Mouse (Mus musculus): Measurements from ENCODE around the gene Slc2a4. TPM values are rescaled to one million over a fixed set of nuclear protein-coding genes. Genes with fewer than 3 reads are reported as not detected.

Gene Slc2a4
- polyA plus RNA-seq, 1 experiment from 2014 or later = 11.0 TPM

DNA sequence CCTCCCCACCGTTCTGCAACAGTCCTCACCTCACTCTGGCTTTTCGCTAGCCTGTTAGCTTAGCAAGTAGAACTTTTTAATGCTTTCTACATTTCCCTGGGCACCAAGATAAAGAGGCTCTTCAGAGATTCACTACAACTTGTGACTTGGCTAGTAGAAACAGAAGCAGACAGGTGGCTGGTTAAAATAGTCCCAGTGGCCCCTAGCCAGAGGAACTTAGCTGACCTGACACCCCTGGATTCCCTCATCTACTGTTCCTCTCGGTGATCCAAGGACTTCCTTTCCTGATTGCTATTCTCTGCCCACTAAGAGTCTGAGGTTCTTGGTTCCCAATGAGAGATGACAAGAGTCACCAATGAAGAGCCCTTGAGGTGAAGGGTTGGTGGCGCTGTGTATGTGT, 35.4 kb upstream of the Slc2a4 start:
- DNase-seq (ENCODE audit: low spot score) = no peak
- Histone ChIP-seq H3K27me3 (ENCODE audit: insufficient read depth, poor library complexity, severe bottlenecking) (no peaks in the 10 kb centered on the region), H3K4me1 (replicated peaks) (peaks cover 34% of the 10 kb centered on the region), H3K9me3 (no peaks in the 10 kb centered on the region), H3K27ac (no peak overlapping the region), H3K36me3 (peaks cover 60% of the 10 kb centered on the region), H3K4me3 (peak overlapping the region; percentile 99; the same call in 1 of the 2 replicates)
- WGBS = 93% methylated on average over 4 of the region's 4 CpGs

DNA sequence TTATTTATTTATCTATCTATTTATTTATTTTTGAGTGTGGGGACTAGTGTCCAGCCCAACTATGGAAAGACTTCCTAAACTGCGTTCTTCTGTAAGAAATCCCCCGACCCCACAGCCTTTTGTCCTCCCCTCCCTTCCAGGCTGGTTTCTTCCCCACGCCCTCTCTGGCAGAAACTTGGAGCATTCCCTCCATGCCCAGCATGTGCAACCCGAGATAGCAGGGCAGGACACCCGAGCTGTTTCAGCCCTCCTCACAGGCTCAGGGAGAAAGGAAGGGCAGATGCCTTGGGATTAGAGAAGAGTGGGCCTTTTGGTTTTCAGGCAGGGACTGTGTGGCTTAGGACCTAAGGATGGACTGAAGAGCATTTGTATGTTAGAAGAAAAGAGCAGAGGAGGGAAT, 34.9 kb upstream of the Slc2a4 start:
- no peaks in the 10 kb centered on the region for H3K9me3 ChIP-seq
- WGBS = 49% methylated on average over 5 of the region's 5 CpGs
- peaks cover 60% of the 10 kb centered on the region for H3K36me3 ChIP-seq
- no peak for DNase-seq (ENCODE audit: low spot score)
- H3K27ac ChIP-seq = no peak overlapping the region
- H3K4me3 ChIP-seq = peak overlapping the region; percentile 99
- H3K27me3 ChIP-seq (ENCODE audit: insufficient read depth, poor library complexity, severe bottlenecking) = no peaks in the 10 kb centered on the region
- H3K4me1 ChIP-seq (replicated peaks) = peaks cover 34% of the 10 kb centered on the region

GRCm38 (mm10) chr11:69982225-69982624, 34.2 kb upstream of the Slc2a4 start, which contains the start of gene Elp5:
TSS of gene Elp5 (minus strand) at chr11:69982517.
- peak within 1 kb of the TSS; percentile 99 for H3K27ac ChIP-seq
- peaks cover 34% of the 10 kb centered on the region for H3K4me1 ChIP-seq (replicated peaks)
- no peak for DNase-seq (ENCODE audit: low spot score)
- peaks cover 60% of the 10 kb centered on the region for H3K36me3 ChIP-seq
- H3K27me3 ChIP-seq (ENCODE audit: insufficient read depth, poor library complexity, severe bottlenecking) = no peaks in the 10 kb centered on the region
- no peaks in the 10 kb centered on the region for H3K9me3 ChIP-seq
- H3K4me3 ChIP-seq = peak within 1 kb of the TSS; percentile 99
- 65% methylated on average over 8 of the region's 8 CpGs for WGBS

DNA sequence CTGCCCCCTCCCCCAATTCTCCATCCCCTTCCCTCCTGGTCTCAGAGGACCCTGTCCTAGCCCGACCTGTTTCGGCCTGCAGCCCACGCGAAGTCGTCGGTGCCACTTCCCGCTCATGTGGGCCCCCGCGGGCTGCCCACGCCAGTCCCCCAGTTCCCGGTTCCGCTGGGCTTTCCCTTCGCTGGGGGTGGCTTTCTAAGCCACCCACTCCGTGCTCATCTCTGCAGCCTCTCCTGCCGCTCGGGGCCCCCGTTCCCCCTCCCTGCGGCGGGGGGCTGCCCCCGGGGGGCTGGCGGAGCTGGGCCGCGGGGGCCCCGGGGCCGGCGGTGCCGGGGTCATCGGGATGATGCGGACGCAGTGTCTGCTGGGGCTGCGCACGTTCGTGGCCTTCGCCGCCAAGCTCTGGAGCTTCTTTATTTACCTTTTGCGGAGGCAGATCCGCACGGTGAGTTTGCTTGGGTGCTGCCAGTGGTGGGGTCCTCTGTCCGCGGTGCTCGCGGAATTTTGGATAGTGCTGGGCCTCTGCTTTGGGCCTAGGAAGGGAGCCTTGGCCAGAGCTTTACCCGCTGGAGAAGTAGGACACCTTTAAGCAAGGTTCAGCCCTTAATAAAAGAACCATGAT, 33.3 kb upstream of the Slc2a4 start, which contains the start of gene Ctdnep1:
TSS of gene Ctdnep1 (plus strand) at position 16 of the 622 bp plus-strand sequence.
- peak within 1 kb of the TSS; percentile 99 for H3K27ac ChIP-seq
- no peaks in the 10 kb centered on the region for H3K9me3 ChIP-seq
- under 1% methylated on average over 36 of the region's 43 CpGs for WGBS
- H3K36me3 ChIP-seq = peaks cover 60% of the 10 kb centered on the region
- DNase-seq (ENCODE audit: low spot score) = no peak
- H3K4me3 ChIP-seq = peak within 1 kb of the TSS; percentile 99
- no peaks in the 10 kb centered on the region for H3K27me3 ChIP-seq (ENCODE audit: insufficient read depth, poor library complexity, severe bottlenecking)
- H3K4me1 ChIP-seq (replicated peaks) = peaks cover 34% of the 10 kb centered on the region

DNA sequence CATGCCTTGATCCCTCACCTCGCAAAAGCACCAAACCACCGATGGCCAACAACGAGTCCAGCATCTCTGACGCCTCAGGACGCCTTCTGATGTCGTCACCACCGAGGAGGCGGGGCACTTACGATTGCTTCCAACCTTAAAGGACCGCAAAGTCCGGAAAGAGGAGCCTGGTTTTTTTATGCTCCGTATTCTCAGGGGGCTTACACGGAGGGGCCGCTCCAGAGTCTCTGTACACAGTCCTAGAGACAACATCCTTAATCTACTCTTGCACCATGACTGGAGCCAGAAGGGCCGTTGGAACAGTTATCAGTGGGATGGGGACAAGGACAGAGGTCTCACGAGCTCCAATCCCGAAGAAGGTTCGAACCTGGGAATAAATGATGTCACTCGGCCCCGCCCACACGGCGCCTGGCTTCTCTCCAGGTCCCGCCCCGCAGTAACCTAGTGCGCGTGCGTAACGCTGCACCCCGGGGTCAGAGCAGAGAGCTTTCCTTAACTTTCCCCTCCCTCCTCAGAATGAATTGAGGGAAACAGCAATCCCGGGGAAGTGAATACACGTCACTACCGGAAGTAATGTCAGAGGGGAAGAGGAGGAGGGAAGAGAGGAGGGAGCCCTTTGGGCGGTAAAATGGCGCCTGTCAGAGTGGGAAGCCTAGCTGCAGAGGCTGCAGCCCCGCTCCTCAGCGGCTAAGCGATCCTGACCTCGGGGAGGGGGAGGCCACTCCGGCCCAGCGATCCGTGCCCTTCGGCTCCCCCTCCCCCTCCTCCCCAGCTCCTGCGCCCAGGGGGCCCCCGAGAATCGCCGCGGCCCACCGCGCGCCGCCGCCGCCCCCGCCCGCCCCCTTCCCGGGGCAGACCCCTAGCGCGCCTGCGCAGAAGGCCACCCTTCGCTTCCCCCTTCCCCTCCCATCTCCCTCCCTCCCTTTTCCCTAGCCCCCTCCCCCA, 32.5 kb upstream of the Slc2a4 start:
- H3K9me3 ChIP-seq = no peaks in the 10 kb centered on the region
- peak overlapping the region; percentile 99 for H3K27ac ChIP-seq
- WGBS = under 1% methylated on average over 50 of the region's 60 CpGs
- peaks cover 34% of the 10 kb centered on the region for H3K4me1 ChIP-seq (replicated peaks)
- H3K27me3 ChIP-seq (ENCODE audit: insufficient read depth, poor library complexity, severe bottlenecking) = no peaks in the 10 kb centered on the region
- DNase-seq (ENCODE audit: low spot score) = peak; percentile 99
- peaks cover 61% of the 10 kb centered on the region for H3K36me3 ChIP-seq
- peak overlapping the region; percentile 99 for H3K4me3 ChIP-seq

- Histone ChIP-seq H3K4me1 (replicated peaks) (peaks cover 34% of the 10 kb centered on the region), H3K4me3 (peak overlapping the region; percentile 99), H3K36me3 (peaks cover 61% of the 10 kb centered on the region), H3K27ac (peak overlapping the region; percentile 99), H3K27me3 (ENCODE audit: insufficient read depth, poor library complexity, severe bottlenecking) (no peaks in the 10 kb centered on the region), H3K9me3 (no peaks in the 10 kb centered on the region)
- WGBS = 4% methylated on average over 16 of the region's 16 CpGs
- no peak for DNase-seq (ENCODE audit: low spot score)
These were observed 31.8 kb upstream of the Slc2a4 start for GRCm38 (mm10) chr11:69979827-69980195.

DNA sequence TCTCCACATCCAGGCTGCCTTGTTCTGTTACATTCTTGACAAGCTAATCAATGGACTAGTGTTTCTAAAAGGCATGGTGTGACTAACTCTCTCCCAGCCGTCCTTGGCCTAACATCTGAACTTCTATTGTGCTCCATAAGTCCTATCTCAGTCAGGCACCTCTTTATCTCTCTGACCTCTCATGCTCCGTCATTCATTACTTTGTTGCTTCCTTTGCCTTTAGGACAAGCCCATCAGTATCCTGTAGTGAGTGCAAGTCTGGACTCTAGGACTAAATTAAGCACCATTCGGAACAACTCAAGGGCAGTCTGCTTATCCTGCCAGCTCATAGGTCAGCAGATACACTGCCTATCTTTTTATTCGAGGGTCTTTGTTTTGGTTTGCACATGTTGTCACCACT, 28.3 kb upstream of the Slc2a4 start:
- no peak for DNase-seq (ENCODE audit: low spot score)
- Histone ChIP-seq H3K4me1 (replicated peaks) (peaks cover 12% of the 10 kb centered on the region), H3K27ac (no peak overlapping the region), H3K27me3 (ENCODE audit: insufficient read depth, poor library complexity, severe bottlenecking) (no peaks in the 10 kb centered on the region), H3K4me3 (no peak overlapping the region), H3K36me3 (peaks cover 77% of the 10 kb centered on the region), H3K9me3 (no peaks in the 10 kb centered on the region)
- WGBS = 83% methylated on average over 4 of the region's 4 CpGs

GRCm38 (mm10) chr11:69974907-69975306, 26.9 kb upstream of the Slc2a4 start:
- H3K9me3 ChIP-seq = no peaks in the 10 kb centered on the region
- no peak overlapping the region for H3K4me3 ChIP-seq
- peaks cover 12% of the 10 kb centered on the region for H3K4me1 ChIP-seq (replicated peaks)
- no peak overlapping the region for H3K27ac ChIP-seq
- 95% methylated on average over 2 of the region's 2 CpGs for WGBS
- H3K36me3 ChIP-seq = peaks cover 87% of the 10 kb centered on the region
- no peak for DNase-seq (ENCODE audit: low spot score)
- H3K27me3 ChIP-seq (ENCODE audit: insufficient read depth, poor library complexity, severe bottlenecking) = no peaks in the 10 kb centered on the region

DNA sequence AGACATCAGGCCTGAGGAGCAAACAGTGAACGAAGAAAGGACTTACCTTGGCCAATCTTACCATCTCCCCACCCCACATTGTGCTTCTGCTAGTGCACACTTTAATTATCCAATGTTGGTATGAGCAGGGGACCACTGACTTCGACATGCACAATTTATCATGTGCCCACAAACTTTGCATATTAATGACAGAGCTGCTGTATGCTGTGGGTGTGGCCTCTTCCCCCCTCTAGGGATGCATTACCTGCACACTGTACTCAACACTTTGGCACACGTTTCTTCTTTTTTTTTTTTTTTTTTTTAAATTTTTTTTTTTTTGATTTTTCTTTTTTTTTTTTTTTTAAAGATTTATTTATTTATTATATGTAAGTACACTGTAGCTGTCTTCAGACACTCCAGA, 22.8 kb upstream of the Slc2a4 start:
- H3K9me3 ChIP-seq = no peaks in the 10 kb centered on the region
- H3K27ac ChIP-seq = no peak overlapping the region
- H3K4me3 ChIP-seq = no peak overlapping the region
- DNase-seq (ENCODE audit: low spot score) = no peak
- WGBS = 84% methylated on average over 3 of the region's 3 CpGs
- peaks cover 12% of the 10 kb centered on the region for H3K4me1 ChIP-seq (replicated peaks)
- peaks cover 30% of the 10 kb centered on the region for H3K27me3 ChIP-seq (ENCODE audit: insufficient read depth, poor library complexity, severe bottlenecking)
- H3K36me3 ChIP-seq = peaks cover 80% of the 10 kb centered on the region

DNA sequence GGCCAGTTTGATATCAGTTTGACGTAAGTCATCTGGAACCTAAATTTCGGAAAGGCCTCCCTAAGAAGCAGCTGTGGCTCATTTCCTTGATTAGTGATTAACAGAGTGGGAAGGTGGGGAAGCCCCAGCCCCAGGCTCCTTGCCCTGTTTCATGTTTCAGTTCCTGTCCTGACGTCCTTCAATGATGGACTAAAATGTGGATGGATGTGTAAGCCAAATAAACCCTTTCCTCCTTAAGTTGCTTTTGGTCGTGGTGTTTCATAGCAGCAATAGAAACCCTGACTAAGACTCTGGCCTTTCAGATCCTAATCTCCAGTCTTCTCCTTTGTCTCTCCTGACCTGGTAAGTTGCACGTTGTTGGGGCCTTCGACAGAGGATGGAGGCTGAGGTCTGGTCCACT, 22.2 kb upstream of the Slc2a4 start:
- peaks cover 15% of the 10 kb centered on the region for H3K4me1 ChIP-seq (replicated peaks)
- peaks cover 75% of the 10 kb centered on the region for H3K36me3 ChIP-seq
- no peak overlapping the region for H3K4me3 ChIP-seq
- H3K27me3 ChIP-seq (ENCODE audit: insufficient read depth, poor library complexity, severe bottlenecking) = peaks cover 36% of the 10 kb centered on the region
- no peak overlapping the region for H3K27ac ChIP-seq
- no peak for DNase-seq (ENCODE audit: low spot score)
- no peaks in the 10 kb centered on the region for H3K9me3 ChIP-seq
- WGBS = 93% methylated on average over 6 of the region's 6 CpGs

- WGBS = 92% methylated on average over 4 of the region's 4 CpGs
- peaks cover 17% of the 10 kb centered on the region for H3K4me1 ChIP-seq (replicated peaks)
- H3K36me3 ChIP-seq = peaks cover 60% of the 10 kb centered on the region
- DNase-seq (ENCODE audit: low spot score) = no peak
- H3K27ac ChIP-seq = no peak overlapping the region
- no peaks in the 10 kb centered on the region for H3K9me3 ChIP-seq
- peaks cover 50% of the 10 kb centered on the region for H3K27me3 ChIP-seq (ENCODE audit: insufficient read depth, poor library complexity, severe bottlenecking)
- H3K4me3 ChIP-seq = no peak overlapping the region
These were observed 20.8 kb upstream of the Slc2a4 start for GRCm38 (mm10) chr11:69968793-69969192.

DNA sequence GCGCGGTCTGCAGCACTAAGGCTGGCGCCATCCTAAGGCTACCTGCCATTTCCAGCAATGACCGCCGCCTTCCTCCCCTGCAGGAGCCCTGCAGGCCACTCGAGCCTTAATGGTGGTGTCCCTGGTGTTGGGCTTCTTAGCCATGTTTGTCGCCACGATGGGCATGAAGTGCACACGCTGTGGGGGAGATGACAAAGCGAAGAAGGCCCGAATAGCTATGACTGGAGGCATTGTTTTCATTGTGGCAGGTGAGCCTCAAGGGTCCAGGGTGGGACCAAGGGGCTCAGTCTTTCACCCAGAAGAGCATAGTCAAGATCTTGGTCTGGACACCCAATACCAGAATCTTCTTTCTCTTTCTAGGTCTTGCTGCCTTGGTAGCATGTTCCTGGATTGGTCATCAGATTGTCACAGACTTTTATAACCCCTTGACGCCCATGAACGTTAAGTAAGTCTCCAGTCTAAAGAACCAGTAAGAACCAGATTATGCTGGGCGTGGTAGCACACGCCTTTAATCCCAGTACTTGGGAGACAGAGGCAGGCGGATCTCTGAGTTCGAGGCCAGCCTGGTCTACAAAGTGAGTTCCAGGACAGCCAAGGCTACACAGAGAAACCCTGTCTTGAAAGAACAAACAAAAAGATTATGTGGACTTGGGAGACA, 19.0 kb upstream of the Slc2a4 start:
- Histone ChIP-seq H3K27ac (peak overlapping the region; percentile 75), H3K4me3 (peak overlapping the region; percentile 45), H3K9me3 (no peaks in the 10 kb centered on the region), H3K36me3 (peaks cover 42% of the 10 kb centered on the region), H3K4me1 (replicated peaks) (peaks cover 17% of the 10 kb centered on the region), H3K27me3 (ENCODE audit: insufficient read depth, poor library complexity, severe bottlenecking) (peaks cover 68% of the 10 kb centered on the region)
- no peak for DNase-seq (ENCODE audit: low spot score)
- WGBS = 42% methylated on average over 17 of the region's 17 CpGs
